Mouse (Mus musculus): ENCODE measurements around the gene Mbl1. TPM values are rescaled to one million over a fixed set of nuclear protein-coding genes. Genes with fewer than 3 reads are reported as not detected.
A peak's percentile ranks its signal among the peaks of the same experiment; 100 is the strongest.

The Mbl1 gene
- total and polyA plus RNA-seq, 3 experiments: not detected

DNA sequence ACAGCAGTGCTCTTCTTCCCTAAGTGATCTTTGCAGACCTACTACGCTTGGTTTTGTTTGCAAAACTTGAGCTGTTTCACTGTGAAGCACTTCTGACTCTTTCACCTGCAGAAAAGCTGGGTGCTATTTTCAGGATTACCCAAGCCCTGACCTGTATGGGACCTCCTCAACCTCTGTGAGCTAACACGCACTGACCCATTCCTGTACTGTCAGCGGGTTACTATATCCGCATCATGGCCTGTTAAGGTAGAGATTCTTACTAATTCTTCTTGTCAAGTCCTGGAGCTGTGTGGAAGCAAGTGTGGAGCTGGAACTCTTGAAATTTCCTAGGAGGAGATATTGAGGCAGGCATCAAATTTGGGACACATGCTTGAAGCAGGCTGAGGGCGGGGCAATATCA, 26.6 kb upstream of the Mbl1 start:
- Histone ChIP-seq H3K27ac (ENCODE audit: control insufficient read depth, low read depth, low read length) (no peak overlapping the region), H3K4me1 (ENCODE audit: control insufficient read depth in 1 of 2, insufficient read depth in 2 of 2, low read length in 2 of 2) (no peaks in the 10 kb centered on the region), H3K36me3 (ENCODE audit: control insufficient read depth in 1 of 2, insufficient read depth in 2 of 2, low read length in 2 of 2) (no peaks in the 10 kb centered on the region), H3K9ac (ENCODE audit: control insufficient read depth, low read depth, low read length, poor library complexity, severe bottlenecking) (no peak overlapping the region), H3K9me3 (replicated peaks; ENCODE audit: insufficient read depth, low read length) (no peaks in the 10 kb centered on the region), H3K27me3 (ENCODE audit: control insufficient read depth in 1 of 2, insufficient read depth in 2 of 2, low read length in 2 of 2) (0 out of 4 replicates have a peak, but pooled peaks cover 0 to 1% of the 10 kb centered on the region in 2 experiments), H3K79me2 (ENCODE audit: control insufficient read depth, insufficient read depth, low read length, poor library complexity) (no peaks in the 10 kb centered on the region), H3K4me3 (ENCODE audit: control insufficient read depth in 1 of 2, insufficient read depth in 1 of 2, low read depth in 2 of 2, low read length in 2 of 2) (no peak overlapping the region)
- no peak for TF ChIP-seq UBTF (IDR thresholded peaks at IDR 0.05; ENCODE audit: borderline replicate concordance, insufficient read depth, low read depth, low read length)
- no peak for TF ChIP-seq MEF2A (IDR thresholded peaks at IDR 0.05; ENCODE audit: extremely low read depth, insufficient replicate concordance, low read depth, low read length, poor library complexity, severe bottlenecking)
- no peak for TF ChIP-seq TCF12 (IDR thresholded peaks at IDR 0.05; ENCODE audit: low read depth, low read length)
- no peak for TF ChIP-seq CHD2 (IDR thresholded peaks at IDR 0.05; ENCODE audit: low read length)
- TF ChIP-seq RAD21 (IDR thresholded peaks at IDR 0.05; ENCODE audit: low read depth, low read length): no peak
- TF ChIP-seq TBP (IDR thresholded peaks at IDR 0.05; ENCODE audit: low read depth, low read length): no peak
- TF ChIP-seq MYB (IDR thresholded peaks at IDR 0.05; ENCODE audit: low read depth, low read length): no peak
- TF ChIP-seq CHD1 (IDR thresholded peaks at IDR 0.05; ENCODE audit: low read depth, low read length): no peak
- no peak for TF ChIP-seq POLR2AphosphoS2 (IDR thresholded peaks at IDR 0.05; ENCODE audit: low read length)
- no peak for TF ChIP-seq ELF1 (IDR thresholded peaks at IDR 0.05; ENCODE audit: low read depth, low read length)
- no peak for TF ChIP-seq RCOR1 (IDR thresholded peaks at IDR 0.05; ENCODE audit: low read depth, low read length)
- TF ChIP-seq GABPA (IDR thresholded peaks at IDR 0.05; ENCODE audit: low read depth, low read length): no peak
- TF ChIP-seq ZKSCAN1 (IDR thresholded peaks at IDR 0.05; ENCODE audit: low read depth, low read length): no peak
- TF ChIP-seq KAT2A (conservative IDR thresholded peaks at IDR 0.05; ENCODE audit: low read depth, low read length): no peak
- TF ChIP-seq NRF1 (IDR thresholded peaks at IDR 0.05; ENCODE audit: insufficient read depth, low read depth, low read length, poor library complexity, severe bottlenecking): no peak
- no peak for DNase-seq (ENCODE audit: low read depth, low spot score)

DNA sequence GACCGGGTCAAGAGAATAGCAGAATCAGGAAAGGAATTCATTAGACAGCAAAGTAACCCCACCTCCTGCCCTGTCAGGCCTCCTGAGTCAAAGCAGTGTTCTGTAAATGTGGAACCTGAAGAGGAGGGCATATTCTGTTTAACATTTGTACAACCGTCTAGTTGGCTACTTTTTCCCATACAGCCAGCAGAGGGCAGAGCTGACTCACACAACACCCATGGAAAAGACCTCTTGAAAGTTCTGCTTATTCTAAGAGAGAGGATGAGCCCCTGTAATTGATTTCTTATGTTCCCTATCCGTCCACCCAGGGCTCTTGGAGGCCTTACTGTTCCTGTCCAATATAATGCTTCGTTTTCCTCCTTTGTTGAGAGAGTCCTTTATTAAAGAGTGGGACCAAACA, 23.3 kb upstream of the Mbl1 start:
- H3K4me1 ChIP-seq (ENCODE audit: control insufficient read depth in 1 of 2, insufficient read depth in 2 of 2, low read length in 2 of 2): no peaks in the 10 kb centered on the region
- no peak overlapping the region for H3K9ac ChIP-seq (ENCODE audit: control insufficient read depth, low read depth, low read length, poor library complexity, severe bottlenecking)
- H3K4me3 ChIP-seq (ENCODE audit: control insufficient read depth in 1 of 2, insufficient read depth in 1 of 2, low read depth in 2 of 2, low read length in 2 of 2): no peak overlapping the region
- no peak overlapping the region for H3K27ac ChIP-seq (ENCODE audit: control insufficient read depth, low read depth, low read length)
- TF ChIP-seq RAD21 (IDR thresholded peaks at IDR 0.05; ENCODE audit: low read depth, low read length): peak; percentile 53
- peak; percentile 26 to 57 (median 54); a peak in 5 of 6 replicates for TF ChIP-seq CTCF (IDR thresholded peaks at IDR 0.05 in 2 of 3, conservative IDR thresholded peaks at IDR 0.05 in 1 of 3; ENCODE audit: control insufficient read depth in 1 of 3, insufficient read depth in 1 of 3, low read depth in 2 of 3, low read length in 3 of 3, poor library complexity in 1 of 3, severe bottlenecking in 1 of 3)
- TF ChIP-seq KAT2A (conservative IDR thresholded peaks at IDR 0.05; ENCODE audit: low read depth, low read length): no peak
- peak; percentile 31 for TF ChIP-seq SMC3 (IDR thresholded peaks at IDR 0.05; ENCODE audit: low read depth, low read length)
- peak; percentile 25 for DNase-seq (ENCODE audit: low read depth, low spot score)
- H3K36me3 ChIP-seq (ENCODE audit: control insufficient read depth in 1 of 2, insufficient read depth in 2 of 2, low read length in 2 of 2): no peaks in the 10 kb centered on the region
- H3K79me2 ChIP-seq (ENCODE audit: control insufficient read depth, insufficient read depth, low read length, poor library complexity): no peaks in the 10 kb centered on the region
- no peaks in the 10 kb centered on the region for H3K9me3 ChIP-seq (replicated peaks; ENCODE audit: insufficient read depth, low read length)
- H3K27me3 ChIP-seq (ENCODE audit: control insufficient read depth in 1 of 2, insufficient read depth in 2 of 2, low read length in 2 of 2): 0 out of 4 replicates have a peak, but pooled peaks cover 0 to 1% of the 10 kb centered on the region in 2 experiments
